Mouse (Mus musculus) c-Kit-positive CD71-positive TER-119-positive erythroid progenitor cells, embryonic 14.5 days (primary cell): ENCODE measurements around the gene Sgcd.

Source experiments
- DNase-seq: peaks from one replicate; pipeline ENCODE4 v3.0.0-alpha.2; 2013; ENCODE audit warnings: low spot score

Gene Sgcd

DNA sequence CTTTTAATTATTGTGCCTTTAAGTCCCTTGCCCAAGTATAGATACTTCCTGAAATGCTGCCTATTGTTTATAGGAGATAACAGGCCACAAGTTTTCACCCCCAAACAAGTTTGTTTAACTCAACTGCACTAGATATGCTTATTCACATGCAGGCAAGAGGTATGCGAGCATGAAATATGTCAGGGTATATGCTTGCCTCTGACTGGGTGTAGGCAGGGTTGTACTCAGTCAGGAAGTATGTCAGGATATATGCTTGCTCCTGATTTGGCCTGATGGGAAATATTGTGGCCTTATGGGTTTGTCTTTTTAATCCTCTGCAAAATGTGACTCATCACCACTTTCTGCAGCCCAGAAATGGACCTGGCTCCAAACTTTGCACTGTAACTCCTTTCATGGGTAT, 694.0 kb downstream of the Sgcd start:
- no peak for DNase-seq

DNA sequence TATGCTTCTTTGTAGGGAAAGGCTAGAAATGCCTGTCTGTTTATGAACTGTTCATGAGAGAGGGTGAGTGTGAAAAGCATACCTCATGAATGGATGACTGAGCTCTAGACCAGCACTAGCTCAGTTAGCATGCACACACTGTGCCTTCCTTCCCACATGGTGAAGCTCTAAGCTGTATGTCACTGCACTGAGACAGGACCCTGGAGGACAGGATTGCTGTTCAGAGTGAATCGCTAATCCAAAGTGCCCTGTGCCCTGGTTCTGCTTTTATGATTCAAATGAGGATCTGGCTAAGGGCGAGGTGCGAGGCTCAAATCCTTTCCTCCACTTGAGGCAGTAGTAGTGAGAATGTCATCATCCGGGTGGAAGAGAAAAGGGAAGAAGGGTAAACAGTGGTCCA, 712.2 kb downstream of the Sgcd start:
- no peak for DNase-seq

DNA sequence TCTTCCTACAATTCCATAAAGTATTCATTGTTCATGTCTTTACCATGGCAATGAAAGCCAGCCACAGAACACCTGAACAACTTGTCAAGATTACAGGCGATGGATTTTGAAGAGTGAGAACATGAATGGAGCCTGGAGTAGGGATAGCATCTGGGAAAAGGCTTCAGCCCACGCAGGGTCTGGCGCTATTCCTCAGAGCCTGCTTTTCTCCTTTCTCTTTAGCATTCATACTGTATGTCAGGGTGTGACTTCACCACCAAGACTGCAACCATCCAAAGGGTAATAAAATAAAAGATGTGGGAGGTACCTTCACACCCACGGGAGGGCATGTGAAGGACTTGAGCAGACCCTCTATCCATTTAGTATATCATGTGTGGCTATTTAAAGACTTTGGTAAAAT, 720.2 kb downstream of the Sgcd start:
- DNase-seq = no peak

DNA sequence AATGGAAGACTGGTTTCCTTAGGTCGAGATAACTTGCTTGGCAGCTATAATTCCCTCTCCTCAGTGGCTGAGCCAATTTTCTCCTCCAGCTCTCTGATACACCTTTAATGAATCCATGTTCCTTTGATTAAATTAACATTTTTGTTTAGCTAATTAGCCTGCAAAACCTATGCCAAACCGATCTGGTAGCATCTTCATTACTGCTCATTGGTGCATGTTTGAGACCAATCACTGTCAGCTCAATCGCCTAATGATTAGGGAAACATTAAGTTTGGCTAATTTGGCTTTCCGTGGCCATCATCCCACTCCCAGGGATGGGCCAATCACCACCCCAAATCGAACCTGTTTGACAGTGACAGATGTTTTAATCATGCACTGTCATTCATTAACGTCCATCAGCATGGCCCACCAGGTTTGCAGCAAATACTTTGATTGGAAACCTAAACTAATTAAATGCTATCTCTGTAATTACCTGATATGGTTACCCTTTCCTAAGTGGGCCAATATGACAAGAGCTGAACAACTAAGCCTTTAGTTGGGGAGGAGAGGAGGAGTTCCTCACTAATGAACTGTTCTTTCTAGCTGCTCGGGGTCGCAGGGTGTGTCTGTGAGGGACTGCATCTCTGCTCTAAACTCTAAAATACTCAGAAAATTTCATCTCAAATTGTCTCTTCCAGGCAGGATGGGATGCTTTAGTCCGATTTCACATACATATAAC, 724.3 kb downstream of the Sgcd start:
- DNase-seq = no peak

DNA sequence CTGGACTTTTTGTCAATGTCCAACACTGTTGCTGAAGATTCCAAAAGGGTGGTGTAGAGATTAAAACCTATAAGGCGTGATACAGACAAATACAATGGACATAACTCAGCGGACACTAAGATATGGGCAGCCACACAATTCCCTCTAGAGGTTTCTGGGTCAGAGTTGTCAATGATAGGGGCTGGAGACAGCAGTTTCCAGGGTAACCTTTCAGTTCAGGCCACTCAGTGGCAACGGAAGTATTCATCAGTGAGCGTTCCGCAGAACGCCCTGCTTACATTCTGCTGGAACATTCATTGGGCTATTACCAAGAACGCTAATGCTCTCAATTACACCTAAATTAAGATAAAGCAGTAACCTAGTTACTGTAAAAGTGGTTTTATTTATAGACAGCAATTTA, 738.5 kb downstream of the Sgcd start:
- no peak for DNase-seq

DNA sequence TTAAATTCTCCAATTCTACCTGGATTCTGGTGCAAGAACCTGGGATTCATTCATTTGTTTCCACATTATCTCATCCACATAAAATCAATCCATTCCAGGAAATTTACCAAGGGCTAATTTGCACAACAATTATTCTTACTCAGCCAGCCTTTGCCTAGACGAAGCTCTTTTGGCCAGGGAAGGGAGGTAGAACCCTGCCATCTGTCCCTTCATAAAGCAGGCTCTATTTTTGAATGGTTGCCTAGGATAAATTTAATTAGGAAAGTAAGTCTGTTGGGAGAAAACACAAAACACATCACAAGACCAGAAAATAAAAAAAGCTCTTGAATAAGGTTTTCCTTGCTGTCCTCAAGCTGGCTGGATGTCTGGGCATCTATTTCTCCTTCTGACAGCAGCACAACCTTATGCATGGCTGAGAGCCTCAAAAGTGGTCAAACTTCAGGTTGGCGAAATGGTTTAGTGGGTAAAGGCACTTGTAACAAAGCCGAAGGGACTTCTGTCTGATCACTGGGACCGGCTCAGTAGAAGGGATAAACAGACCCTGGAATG, 740.4 kb downstream of the Sgcd start:
- no peak for DNase-seq

DNA sequence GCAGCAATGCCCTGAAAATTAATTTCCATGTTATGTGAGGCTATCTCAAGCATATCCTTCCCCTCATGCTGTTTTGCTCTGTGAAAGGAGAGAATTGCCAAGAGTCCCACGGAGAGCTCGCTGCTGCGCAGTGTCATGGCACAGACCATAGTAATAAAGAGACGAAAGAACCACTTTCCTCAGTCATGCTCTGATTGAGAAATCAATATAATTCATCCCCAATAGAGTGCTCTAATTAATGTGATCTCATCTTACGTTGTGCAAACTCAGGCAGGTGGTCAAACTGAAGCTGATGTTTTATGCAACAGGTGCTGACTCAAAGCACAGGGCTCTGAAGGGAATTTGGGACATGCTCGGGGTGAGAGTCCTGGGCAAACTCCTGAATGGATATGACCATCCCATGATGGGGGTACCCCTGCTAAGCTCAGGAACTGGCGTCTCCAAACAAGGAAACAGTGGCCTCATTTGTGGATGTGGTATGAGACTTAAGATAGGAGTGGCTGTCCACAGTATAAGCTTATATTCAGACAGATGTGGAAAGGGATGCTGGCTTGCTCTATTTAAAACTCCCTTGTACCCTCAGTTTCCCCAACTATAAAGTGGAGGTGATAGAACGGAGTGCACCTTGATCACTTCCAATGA, 740.9 kb downstream of the Sgcd start:
- DNase-seq = no peak

DNA sequence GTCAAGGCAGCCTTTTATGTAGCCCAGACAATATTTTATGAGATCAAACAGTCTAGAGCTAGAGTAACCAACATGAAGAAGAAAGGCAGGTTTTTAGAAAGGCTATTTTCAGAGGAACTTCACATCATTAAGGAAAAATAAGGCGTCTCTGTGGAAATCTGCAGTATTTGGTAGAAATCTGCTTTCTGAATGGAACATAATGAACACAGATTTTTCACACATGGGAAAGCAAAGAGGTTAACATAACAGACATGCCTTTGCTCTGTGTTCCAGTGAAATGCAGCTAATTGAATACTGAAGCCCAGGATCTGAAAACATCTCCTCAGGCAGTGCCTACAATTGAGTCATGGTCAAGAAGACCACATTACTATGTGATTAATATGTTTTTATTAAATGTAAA, 746.4 kb downstream of the Sgcd start:
- no peak for DNase-seq

DNA sequence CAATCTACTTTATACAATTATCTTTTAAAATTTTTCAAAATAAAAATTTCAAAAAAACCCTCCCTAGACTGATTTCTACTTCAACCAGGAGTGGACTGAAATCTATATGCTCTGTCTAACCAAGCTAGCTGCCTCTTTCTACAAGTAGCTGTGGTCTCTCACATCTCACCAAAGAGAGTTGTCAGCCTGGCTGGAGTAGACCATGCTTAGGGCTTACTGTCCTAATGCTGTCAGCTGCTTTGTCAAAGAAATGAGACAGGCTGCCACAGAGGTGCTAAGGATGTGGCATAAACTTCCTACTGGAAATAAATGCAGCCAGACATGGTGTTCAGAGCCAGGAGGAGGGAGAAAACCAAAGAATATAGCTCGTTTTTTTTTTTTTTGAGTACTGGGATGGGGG, 760.5 kb downstream of the Sgcd start:
- no peak for DNase-seq

DNA sequence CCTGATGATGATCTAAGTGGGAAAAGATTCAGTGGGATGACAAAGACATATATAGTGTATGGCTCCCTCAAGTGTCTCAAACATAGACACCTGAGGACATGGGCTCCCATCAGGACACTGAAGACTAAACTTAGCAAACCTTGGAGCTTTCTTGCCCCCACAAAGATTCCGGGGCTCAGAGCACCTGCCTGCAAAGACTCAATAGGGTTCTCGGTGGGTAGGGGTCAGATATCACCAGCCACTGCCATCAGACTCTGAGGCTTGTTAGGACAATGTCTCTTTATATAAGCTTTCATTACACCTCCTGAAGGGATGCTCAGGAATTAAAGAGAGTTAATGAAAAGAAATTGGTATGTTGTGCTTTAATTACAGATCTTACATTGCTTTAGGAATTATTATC, 764.6 kb downstream of the Sgcd start:
- DNase-seq = no peak

DNA sequence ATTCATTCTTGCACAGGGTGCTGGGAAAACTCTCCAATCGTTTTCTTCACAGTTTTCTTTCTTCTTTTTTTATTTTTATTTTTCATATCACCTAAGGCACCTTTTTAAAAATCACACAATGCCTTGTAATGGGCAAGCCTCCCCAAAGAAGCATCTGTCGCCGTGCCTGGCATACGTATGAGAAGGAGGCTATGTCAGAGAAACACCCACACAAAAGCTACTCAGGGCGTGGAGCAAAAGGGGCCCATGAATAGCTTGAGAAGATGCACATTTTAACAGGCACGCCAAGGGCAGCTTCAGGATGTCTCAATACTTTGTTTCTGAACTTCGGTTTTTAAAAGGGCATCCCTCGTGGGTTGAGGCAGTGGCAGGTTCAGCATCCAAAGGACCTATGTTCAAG, 777.2 kb downstream of the Sgcd start:
- DNase-seq = no peak

DNA sequence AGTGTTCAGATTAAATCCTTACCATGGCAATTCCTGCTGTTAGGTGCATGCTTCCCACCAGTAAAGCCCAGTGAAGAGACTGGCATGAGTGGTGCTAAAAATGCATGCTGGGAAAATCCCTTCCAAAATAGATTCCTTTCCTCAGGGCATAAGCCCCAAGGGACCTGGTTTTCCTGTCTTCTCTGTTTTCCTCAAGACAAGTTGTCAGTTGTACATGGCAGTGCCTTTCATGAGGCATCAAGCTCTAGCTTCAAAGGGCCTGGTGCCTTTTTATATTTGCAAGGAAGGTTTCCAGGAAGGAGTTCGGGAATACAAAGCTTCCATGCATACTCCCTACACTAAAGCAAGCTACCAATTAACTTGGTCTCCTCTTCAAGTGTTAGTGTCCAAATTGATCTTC, 782.3 kb downstream of the Sgcd start:
- no peak for DNase-seq

DNA sequence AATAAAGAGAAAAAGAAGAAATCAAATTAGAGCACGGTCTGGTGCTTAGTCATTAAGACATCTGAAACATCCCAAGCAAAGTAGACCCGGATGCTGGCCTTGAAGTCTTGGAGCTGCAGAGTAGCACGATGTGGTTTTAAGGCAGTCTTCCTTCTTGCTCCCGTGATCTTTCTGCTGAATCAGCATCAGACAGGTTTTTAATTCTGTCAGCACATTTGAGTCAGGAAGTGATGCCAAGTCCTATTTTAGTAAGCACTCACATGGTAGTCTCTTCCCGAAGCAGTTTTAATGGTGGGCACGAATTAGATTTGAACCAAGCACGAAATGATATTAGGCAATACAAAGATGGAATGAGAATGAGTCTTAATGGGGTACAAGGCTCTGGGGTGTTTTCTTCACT, 789.7 kb downstream of the Sgcd start:
- no peak for DNase-seq

DNA sequence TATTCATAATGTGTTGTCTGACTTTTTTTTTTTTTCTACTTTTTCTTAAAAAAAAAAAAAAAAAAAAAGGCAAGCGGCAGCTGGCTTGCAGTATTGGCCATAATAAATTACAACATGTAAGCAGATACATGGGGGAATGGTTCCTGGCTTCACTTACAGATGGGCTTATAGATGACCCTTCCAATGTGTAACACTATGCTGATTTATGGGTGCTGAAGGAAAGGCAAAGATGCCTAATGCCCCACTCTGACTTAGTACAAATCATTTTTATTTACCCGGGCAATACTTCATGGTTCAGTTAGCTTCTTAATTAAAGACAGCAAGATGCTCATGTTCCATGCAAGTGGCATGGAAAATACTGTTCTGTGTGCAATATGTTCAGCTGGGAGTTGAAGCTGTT, 800.2 kb downstream of the Sgcd start:
- no peak for DNase-seq

DNA sequence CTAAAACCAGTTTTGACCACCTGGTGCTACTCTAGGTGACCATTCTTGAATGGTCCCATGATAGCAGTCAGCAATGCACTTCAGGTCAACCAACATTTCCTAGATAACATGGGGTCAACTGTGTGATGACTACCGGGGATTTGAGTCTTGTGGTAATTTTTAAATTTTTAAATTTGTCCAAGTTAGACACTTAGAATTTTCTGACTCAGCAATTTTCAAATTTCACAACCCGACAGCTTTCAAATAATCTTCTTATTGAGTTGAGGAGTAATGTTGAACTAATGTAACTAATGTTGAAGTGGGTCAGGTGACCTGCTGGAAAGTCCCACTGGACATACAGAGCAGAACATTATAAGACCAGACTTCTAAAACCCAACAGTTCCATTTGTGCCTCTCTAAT, 813.8 kb downstream of the Sgcd start:
- no peak for DNase-seq

DNA sequence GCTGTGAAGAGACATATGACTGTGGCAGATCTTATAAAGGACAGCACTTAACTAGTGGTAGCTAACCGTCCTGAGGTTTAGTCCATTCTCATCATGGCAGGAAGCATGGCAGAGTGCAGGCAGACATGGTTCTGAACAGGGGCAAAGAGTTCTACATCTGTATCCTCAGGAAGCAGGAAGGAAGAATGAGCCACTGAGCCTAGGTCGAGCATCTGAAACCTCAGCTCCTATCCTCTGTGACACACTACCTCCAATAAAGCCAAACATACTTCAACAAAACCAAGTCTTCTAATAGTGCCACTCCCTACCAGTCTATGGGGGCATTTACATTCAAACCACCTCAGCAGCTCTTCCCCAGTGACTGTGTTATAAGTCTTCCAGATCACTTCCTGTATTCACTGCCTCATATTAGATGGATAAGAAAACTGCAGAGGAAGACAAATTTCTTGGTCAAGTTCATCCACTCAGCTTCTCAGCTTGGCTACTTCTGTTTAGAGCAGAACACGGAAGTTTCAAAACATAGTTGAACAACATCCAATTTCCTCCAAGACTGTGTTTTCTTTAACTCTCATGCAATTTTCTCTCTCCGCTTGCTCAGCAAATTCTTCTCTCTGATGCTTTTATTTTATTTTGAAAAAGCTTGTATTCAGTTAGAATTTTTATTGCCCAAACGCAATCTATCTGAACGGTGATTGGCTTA, 817.7 kb downstream of the Sgcd start:
- DNase-seq = no peak

DNA sequence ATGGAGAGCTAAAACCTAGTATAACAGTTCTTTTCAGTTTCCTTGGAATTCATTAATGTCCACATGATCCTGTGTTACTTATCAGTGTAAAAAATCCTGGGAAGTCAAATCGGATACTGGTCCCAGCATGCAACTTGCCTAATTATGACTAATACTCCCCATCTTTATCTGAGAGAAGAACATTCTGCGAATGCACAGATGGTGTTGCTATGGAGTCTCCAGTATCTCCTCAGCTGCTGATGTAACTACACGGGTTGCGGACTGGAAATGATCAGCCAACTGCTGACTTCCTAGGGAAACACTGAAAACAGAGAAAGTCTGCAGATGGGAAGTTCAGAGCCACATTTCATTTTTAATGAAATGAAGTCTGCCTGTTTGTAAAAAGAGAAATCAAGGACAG, 821.4 kb downstream of the Sgcd start:
- DNase-seq = no peak

DNA sequence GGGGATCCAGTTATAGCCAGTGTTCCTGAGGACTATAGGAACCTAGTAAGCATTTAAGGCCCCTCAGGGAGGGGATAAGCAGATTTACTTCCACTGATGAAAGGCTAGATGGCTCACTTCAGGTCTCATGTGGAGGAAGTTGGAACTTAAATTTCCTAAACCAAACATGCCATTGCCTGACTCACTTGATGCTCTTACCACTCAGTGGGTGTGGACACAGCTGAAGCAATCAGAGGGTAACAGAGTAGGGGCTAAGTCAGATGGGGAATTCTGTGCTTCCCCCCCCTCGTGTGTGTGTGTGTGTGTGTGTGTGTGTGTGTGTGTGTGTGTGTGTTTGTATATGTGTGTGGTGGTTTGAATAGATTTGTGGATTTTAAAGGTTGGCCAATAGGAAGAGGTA, 830.7 kb downstream of the Sgcd start:
- no peak for DNase-seq

DNA sequence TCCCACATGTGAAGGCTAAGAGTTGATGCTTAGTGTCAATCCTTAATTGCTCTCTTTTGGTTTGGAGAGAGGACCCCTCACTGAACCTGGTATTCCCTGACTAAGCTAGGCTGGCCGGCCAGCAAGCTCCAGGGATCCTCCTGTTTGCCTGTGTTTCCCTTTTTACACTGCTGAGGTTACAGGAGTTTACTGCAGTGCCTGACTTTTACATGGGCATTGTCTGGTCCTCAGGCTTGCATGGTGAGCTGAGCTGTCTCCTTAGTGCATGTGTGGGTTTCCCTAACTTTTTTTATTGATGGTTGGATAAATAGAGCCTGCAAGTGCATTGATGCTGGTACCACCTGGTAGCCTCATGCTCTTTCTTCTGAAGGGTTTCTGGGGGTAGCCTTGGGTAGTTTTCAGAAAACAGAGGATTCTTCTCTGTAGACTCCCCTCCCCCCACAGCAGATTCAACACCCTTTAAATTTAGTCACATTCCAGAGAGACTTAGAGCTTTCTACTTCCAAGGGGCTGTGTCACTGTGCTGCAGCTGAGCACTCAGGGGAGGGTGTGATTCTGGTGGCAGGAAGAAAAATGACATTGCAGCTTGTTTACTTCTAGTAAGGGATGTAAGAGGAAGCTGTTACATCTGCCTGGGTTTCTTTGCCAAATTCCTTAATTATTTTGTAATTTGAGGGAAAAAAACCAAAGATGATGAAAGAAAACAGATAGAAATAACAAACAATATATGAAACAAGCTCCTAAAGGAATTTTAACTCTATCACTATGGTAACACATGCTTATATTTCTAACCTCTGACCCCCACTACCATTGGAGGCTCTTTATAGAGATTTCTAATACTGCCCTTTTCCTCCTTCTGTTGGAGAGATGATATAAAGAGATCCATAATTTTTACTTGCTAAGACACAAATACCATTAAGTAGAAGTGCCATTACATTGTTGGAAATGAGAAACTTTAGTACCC, 831.8 kb downstream of the Sgcd start:
- DNase-seq = no peak

DNA sequence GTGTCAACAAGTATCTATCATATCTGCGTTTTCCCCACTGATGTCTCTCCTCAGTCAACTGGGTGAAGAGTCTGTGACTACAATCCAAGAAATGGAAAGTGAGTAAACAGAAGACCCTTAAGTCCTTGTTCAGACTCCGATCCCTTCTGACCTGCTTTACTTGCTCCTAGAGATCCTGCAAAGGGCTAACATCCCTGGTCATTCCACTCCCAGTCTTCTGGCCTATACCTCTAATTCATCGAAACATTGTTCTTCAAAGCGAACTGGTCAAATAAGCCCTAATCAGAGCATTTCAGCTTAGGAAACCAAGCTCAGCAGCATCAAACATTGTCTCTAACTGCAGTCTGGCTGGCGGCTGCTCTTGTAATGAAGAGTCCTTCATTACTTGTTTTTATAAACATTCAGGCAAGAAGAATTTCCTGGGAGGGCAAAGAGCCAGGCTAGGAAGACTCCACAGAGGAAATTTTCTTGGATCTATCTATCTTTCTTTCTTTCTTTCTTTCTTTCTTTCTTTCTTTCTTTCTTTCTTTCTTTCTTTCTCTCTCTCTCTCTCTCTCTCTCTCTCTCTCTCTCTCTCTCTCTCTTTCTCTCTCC, 833.8 kb downstream of the Sgcd start:
- DNase-seq = no peak

DNA sequence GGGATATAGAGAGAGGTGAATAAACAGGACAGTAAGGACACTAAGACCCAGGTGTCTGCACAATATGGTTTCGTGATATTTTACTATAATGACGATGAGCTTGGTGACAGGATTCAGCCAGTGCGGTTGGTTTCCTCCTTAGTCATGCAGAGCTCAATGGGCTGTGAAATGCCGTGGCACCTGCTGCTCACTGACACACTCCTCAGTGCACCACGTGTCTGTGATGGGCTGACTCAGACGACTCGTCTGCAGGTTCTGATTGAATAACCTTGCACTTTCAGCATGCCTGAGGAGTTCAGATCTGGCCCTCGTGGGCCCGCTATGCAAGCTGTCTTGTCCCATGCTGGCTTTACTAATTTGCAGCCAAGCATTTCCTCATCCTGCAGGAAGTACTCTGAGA, 839.2 kb downstream of the Sgcd start:
- no peak for DNase-seq

DNA sequence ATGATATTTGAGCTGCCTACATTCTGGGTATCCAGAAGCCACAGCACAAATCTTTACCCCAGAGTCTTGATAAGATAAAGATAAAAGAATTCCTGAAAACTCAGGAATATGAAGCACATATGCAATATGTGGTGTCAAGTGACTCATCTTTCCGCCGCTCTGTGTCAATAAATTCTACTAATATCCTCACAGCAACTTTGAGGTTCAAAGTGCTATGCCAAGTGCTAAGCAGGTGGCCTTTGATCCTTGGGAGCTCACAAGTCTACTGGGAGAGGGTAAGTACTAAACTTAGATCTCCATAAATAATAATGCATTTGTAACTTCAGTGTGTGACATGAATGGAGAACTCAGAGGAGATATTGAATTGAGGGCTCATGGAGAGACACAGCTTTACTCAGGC, 848.9 kb downstream of the Sgcd start:
- DNase-seq = no peak
